Mouse (Mus musculus) adrenal gland, adult 18-20 months (tissue): ENCODE results near the gene Slc4a3. TPM values are rescaled to one million over a fixed set of nuclear protein-coding genes. Genes with fewer than 3 reads are reported as not detected.

Experiments used
- DNase-seq, 2 experiments: peaks; one replicate each; pipeline ENCODE4 v3.0.0; 2021 to 2022; ENCODE audit warnings: low spot score in 2 of 2
- total RNA-seq, 2 experiments: library from RNA; stranded (reverse); gene quantifications; 1 replicate in 1 of 2; 2 replicates in 1 of 2; pipeline ENCODE4 v1.2.3; 2021

Slc4a3 gene
- total RNA-seq, 2 experiments from 2014 or later = 92.6 to 132 TPM

GRCm38 (mm10) chr1:75559212-75559925 is 13.3 kb downstream of the Slc4a3 start:
- peak; percentile 90 to 92 for DNase-seq

GRCm38 (mm10) chr1:75560206-75560913 is 14.3 kb downstream of the Slc4a3 start:
- no peak for DNase-seq

DNA sequence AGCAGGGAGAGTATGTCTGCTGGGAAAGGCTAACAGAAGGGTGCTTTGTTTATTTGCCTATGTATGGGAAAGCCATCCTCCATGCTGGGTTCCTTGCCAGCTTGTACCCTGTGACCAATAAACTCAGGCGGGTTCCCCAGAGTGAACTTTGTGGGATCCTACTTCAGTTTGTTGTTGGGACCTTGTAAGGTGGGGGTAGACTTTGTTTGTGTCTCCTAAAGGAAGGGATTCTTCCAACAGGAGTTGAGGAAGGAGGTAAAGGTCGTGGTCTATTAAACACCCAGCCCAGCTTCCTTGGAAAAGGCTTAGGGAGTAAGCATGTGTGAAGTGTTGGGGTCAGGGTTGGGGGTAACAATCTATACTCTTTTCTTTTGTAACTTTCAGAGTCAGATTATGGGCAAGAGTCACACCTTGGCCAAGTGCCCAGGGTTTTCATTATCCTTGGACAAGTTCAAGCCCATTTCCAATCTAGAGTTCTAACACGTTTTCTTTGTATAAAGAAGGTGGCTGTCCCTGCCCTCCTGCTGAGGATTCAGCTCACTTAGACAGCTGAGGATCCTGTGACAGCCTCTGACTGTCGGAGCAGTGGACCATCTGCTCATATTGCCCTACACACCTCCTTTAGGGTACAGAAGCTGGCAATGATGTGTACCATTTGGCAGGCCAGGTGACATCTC is 15.3 kb downstream of the Slc4a3 start:
- no peak for DNase-seq

DNA sequence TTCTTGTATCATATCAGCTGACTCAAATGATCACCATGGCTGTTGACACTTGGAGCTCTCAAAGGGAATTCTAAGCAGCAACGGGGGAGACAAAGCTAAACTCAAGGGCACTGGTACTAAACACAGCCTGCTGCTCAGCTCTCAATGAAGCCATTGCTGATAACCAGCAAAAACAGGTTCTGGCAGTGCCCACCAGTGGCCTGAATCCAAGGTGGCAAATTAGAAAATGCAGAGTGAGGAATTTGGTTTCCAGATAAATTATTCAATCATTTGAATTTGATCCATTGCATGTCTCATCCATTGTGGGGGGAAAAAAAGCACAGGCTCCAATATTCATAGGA is 15.8 kb downstream of the Slc4a3 start:
- no peak for DNase-seq

DNA sequence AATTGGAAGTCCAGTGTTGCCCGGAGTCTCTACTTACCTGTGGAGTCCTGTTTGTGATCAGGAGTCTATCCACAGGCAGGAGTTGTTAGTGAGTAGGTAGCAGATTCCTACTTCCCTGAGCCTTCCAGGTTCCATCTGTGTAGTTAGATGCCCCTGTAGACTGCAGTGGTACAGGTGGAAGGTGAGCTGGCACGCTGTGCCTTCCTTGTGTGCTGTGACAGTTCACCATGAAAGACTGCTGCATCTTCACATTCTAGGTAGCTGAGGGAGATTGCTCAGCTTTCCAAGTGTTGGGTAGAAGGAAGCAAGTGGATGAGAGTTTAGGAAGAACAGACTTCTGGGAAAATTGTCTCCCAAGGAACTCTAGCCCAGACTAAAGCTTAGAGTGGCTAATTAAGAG is 18.0 kb downstream of the Slc4a3 start:
- DNase-seq = no peak

- no peak for DNase-seq
Observed at GRCm38 (mm10) chr1:75564916-75565315, 18.9 kb downstream of the Slc4a3 start.

- DNase-seq = no peak
Observed at GRCm38 (mm10) chr1:75565616-75566015, 19.6 kb downstream of the Slc4a3 start.

DNA sequence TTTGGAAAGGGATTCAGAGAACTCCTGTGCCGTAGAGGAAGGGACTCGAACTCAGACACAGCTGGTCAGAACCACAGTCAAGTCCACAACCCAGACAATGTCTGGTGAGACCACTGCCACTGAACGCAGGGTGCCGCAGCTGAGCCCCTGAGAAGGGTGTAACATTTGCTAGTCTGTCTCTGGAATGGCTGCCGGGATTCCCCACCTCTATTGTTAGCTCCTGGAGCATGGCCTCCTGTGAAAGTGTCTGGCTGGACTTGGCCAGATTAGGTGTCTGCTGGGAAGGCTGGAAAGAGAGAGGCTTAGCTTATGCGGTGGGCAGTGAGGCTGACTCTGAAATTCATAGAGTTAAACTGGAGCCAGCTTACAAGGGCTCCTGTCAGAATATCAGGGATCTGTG is 24.3 kb downstream of the Slc4a3 start:
- no peak for DNase-seq

- no peak for DNase-seq
Observed at GRCm38 (mm10) chr1:75572776-75573175, 26.7 kb downstream of the Slc4a3 start.

- DNase-seq = no peak
Observed at GRCm38 (mm10) chr1:75573715-75574114, 27.6 kb downstream of the Slc4a3 start.

DNA sequence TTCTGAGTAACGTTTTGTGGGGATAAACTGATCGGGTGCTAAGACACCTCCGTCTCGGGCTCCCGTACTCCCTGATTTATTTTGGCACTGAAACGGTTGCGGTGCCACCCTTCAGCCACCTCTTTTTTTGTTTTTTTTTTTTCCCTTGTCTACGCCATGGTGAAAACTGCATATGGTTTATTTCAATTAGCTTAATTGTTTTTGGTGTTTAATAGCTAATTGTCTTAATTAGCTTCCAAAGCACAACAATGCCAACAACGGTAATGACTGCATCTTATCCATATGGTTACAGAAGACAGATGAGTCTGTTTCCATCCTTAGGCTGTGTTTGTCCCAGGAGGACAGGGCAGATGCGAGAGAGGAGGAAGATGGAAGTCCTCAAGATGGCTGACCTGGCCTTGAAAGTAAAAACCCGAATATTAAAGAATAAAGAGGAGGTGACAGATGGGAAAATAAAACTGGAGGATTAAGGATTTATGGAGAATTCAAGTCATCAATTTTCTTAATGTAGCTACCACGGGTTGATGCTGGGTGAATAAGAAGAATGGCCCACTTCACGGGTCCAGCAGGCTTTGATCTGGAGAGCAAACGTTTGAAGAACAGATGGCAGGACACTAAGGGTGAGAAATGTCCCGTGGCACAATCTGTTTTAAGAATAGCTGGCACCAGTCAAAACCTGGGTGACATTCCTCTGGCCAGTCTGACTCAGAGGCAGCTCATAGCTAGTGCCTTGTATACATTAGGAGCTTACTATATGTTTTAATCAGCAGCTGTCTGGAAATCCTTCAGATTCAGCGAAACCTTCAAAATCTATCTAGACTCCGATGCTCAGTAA is 28.6 kb downstream of the Slc4a3 start:
- no peak for DNase-seq

DNA sequence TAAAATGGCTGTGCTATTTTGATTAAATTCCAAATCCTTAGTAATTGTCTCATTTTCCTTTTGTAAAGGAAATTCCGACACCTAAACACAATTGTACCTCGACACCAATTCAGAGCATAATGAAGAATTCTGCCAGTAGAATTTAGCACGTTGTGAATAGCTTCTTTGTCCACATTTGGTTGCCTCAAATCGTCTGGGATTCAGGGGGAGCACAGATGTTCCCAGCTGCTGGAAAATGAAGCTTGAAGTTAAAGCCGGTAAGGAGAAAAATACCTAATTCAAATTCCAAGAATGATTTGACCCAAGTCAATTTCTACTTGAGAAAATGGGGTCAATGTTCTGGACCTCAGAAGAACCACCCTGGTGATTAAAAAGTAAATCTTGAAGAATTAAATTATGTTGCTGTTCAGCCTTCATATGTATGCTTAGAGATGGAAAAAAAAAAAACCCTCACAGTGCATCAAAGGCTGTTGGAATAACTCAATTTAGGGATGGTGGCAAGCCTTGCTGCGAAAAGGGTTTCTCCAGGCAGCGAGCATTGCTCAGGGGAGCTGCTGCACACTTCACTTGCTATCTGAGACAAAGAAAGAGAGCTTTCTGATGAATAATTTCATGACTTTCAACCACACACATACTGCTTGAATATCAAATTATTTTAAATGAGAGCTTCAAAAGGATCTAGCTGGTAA is 36.0 kb downstream of the Slc4a3 start:
- DNase-seq = no peak

DNA sequence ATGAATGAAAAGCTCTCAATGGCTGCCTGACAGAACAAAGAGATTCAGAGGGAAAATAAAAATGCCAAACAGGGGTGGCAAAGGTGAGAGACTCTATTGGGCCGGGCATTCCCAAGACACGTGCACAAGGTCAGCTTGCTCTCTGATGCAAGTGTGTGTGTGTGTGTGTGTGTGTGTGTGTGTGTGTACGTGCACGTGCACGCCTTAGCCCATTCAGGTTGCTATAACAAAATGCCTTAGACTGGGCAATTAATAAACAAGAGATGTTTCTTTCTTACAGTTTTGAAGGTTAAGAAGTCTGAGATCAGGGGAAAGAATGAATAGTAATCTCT is 36.5 kb downstream of the Slc4a3 start:
- no peak for DNase-seq

DNA sequence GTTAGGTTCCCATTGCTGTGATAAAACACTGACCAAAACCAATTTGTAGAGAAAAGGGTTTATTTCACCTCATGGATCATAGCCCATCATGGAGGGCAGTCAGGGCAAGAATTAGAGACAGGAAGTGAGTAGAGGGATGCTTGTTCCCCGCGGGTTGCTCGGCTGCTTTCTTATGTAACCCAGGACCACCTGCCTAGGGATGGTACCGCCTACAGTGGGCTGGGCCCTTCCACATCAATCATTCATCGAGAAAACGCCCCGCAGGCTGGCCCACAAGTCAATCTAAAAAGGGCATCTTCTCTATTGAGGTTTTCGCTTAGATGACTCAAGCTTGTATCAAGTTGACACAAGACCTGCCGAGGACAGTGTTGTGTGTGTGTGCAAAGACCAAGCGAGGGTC is 37.0 kb downstream of the Slc4a3 start:
- no peak for DNase-seq

- no peak for DNase-seq
Observed at GRCm38 (mm10) chr1:75586791-75587190, 40.7 kb downstream of the Slc4a3 start.

- no peak for DNase-seq
Observed at GRCm38 (mm10) chr1:75587738-75588719, 42.0 kb downstream of the Slc4a3 start.

DNA sequence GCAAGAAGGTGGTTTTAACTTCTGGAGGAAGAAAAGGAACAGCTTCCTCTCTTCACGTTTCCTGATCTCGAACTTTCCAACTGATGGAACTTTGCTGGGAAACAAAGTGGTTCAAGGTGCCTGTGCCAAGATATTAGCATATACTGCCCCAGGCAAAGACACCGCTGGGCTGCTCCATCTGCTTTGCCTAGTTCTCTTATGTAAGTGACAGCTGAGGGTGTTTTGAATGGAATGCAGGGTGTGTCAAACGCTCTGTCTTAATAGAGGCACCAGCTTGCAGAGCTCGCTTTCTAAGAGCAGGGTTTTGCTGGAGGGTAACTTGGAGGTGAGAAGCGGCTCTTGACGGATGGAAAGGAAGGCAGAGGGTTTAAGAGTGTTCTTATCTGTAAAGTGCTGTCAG is 42.8 kb downstream of the Slc4a3 start:
- DNase-seq = no peak

DNA sequence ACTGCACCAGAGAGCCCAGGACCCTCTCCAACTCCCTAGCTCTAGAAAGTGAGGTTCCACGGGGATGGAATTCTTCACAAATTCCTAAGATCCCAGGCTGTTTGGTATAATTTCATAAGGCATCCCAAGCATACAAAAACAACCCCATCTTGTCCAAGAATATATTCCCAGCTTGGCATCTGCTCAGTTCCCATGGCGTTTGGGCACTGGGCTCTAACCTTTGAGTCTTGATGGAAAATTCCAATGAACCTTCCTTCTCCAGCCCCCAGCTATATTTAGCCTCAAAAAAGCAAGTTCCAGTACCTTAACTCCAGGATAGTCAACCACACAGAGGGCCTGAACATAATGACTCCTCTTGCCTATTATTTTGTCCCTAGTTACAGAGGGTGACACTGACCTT is 43.9 kb downstream of the Slc4a3 start:
- DNase-seq = no peak

- DNase-seq = no peak
Observed at GRCm38 (mm10) chr1:75593956-75594355, 47.9 kb downstream of the Slc4a3 start.

GRCm38 (mm10) chr1:75594836-75595235 is 48.8 kb downstream of the Slc4a3 start:
- no peak for DNase-seq
